12 mouse cellular contexts compared by ENCODE assay signal in the genomic region with DNA sequence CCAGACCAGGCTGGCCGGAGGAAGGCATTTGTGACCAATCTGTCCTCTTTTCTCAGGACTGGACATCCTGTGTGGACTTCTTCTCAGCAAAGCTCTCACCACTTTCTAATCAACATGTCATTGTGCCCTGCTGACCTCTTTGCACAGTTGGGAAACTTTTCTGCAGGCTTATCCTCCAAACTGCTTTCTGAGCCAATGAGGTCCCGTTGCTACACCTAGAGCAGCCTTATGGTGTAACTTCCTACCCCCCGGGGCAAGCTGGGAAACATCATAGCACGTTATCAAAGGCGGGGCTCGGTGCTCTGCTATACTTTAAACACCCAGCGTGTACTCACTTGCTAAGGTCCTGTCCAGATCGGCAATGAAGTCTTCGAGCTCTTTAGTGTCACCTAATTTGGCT. TPM values are rescaled to one million over a fixed set of nuclear protein-coding genes. Genes with fewer than 3 reads are reported as not detected.
DNase-seq lines count a peak whose midpoint lies in the region; ATAC-seq and TF ChIP-seq lines count a peak whose summit lies in the region.
"Had no signal": no experiment of that assay in that cellular context is flagged by ENCODE, and none has a peak within 500 bp of the region (broad histone marks: within the 10 kb centered on the region; RNA-seq: fewer than 3 reads in every experiment).

No protein-coding gene starts in this region.

- H3K9me3 ChIP-seq in heart, embryonic 10.5 days, result no peaks in the 10 kb centered on the region
- no peaks in the 10 kb centered on the region for H3K9me3 ChIP-seq in midbrain, embryonic 10.5 days (replicated peaks)
- H3K9me3 ChIP-seq in midbrain, embryonic 16.5 days (replicated peaks; ENCODE audit: control insufficient read depth, low read length, poor library complexity, severe bottlenecking), result no peaks in the 10 kb centered on the region
- no peaks in the 10 kb centered on the region for H3K9me3 ChIP-seq in embryonic facial prominence, embryonic 15.5 days (replicated peaks)
- no peaks in the 10 kb centered on the region for H3K9me3 ChIP-seq in liver, postnatal 0 days (ENCODE audit: low read length)

- H3K36me3 ChIP-seq in heart, embryonic 10.5 days, result no peaks in the 10 kb centered on the region
- H3K36me3 ChIP-seq in midbrain, embryonic 10.5 days, result no peaks in the 10 kb centered on the region
- H3K36me3 ChIP-seq in midbrain, embryonic 16.5 days (ENCODE audit: control insufficient read depth, insufficient read depth, low read length), result no peaks in the 10 kb centered on the region
- 0 out of 2 replicates have a peak, but pooled peaks cover 3% of the 10 kb centered on the region for H3K36me3 ChIP-seq in embryonic facial prominence, embryonic 15.5 days
- peaks cover 30% of the 10 kb centered on the region for H3K36me3 ChIP-seq in liver, postnatal 0 days (replicated peaks; ENCODE audit: insufficient read depth, low read length)

- H3K4me2 ChIP-seq in midbrain, embryonic 16.5 days (ENCODE audit: low read length), result no peak overlapping the region
- H3K4me2 ChIP-seq in embryonic facial prominence, embryonic 15.5 days (replicated peaks), result 0 out of 2 replicates have a peak overlapping the region, but pooled peaks have one; percentile 9
- H3K4me2 ChIP-seq in liver, postnatal 0 days (ENCODE audit: low read depth, low read length), result peak overlapping the region; percentile 44

- H3K27me3 ChIP-seq in heart, embryonic 10.5 days (ENCODE audit: insufficient read depth, poor library complexity, severe bottlenecking), result no peaks in the 10 kb centered on the region
- H3K27me3 ChIP-seq in midbrain, embryonic 10.5 days (ENCODE audit: low read depth, poor library complexity, severe bottlenecking), result peaks cover 26% of the 10 kb centered on the region
- H3K27me3 ChIP-seq in midbrain, embryonic 16.5 days (ENCODE audit: control insufficient read depth, insufficient read depth, low read depth, low read length), result no peaks in the 10 kb centered on the region
- H3K27me3 ChIP-seq in embryonic facial prominence, embryonic 15.5 days, result no peaks in the 10 kb centered on the region
- H3K27me3 ChIP-seq in liver, postnatal 0 days (ENCODE audit: insufficient read depth, low read length), result no peaks in the 10 kb centered on the region

- WGBS in heart, embryonic 10.5 days, result 18% methylated on average over 9 of the region's 9 CpGs
- WGBS in midbrain, embryonic 10.5 days, result 46% methylated on average over 9 of the region's 9 CpGs
- WGBS in midbrain, embryonic 16.5 days, result 44% methylated on average over 9 of the region's 9 CpGs
- 37% methylated on average over 9 of the region's 9 CpGs for WGBS in embryonic facial prominence, embryonic 15.5 days
- WGBS in liver, postnatal 0 days (ENCODE audit: insufficient replicate concordance), result 27% methylated on average over 9 of the region's 9 CpGs

- DNase-seq in heart, embryonic 10.5 days (ENCODE audit: low spot score), result no peak
- no peak for DNase-seq in heart, adult 8-10 months (ENCODE audit: low spot score)
- DNase-seq in midbrain, embryonic 10.5 days (ENCODE audit: low spot score), result no peak
- DNase-seq in liver, postnatal 0 days, result no peak
- DNase-seq in cerebellum, postnatal 10 days, result no peak
- no peak for DNase-seq in gastrocnemius, postnatal 10 days
- DNase-seq: lung, postnatal 10 days had no signal

- H3K4me1 ChIP-seq in heart, embryonic 10.5 days, result peaks cover 34% of the 10 kb centered on the region
- H3K4me1 ChIP-seq in midbrain, embryonic 10.5 days, result peaks cover 47% of the 10 kb centered on the region
- H3K4me1 ChIP-seq in midbrain, embryonic 16.5 days (ENCODE audit: control insufficient read depth, insufficient read depth, low read length), result peaks cover 9% of the 10 kb centered on the region
- peaks cover 18% of the 10 kb centered on the region for H3K4me1 ChIP-seq in embryonic facial prominence, embryonic 15.5 days
- H3K4me1 ChIP-seq in liver, postnatal 0 days (ENCODE audit: insufficient read depth), result peaks cover 26% of the 10 kb centered on the region

- TF ChIP-seq CTCF in liver, postnatal 0 days (IDR thresholded peaks at IDR 0.05; ENCODE audit: low read depth), result no peak

- no peak for ATAC-seq in midbrain, embryonic 16.5 days
- no peak for ATAC-seq in embryonic facial prominence, embryonic 15.5 days (ENCODE audit: insufficient number of reproducible peaks, low FRiP score, low TSS enrichment, low read depth)
- ATAC-seq in liver, postnatal 0 days, result peak; percentile 66

- TF ChIP-seq EP300 in liver, postnatal 0 days (IDR thresholded peaks at IDR 0.05; ENCODE audit: low read depth), result no peak

- H3K4me3 ChIP-seq in heart, embryonic 10.5 days, result peak overlapping the region; percentile 24; the same call in 1 of the 2 replicates
- H3K4me3 ChIP-seq in midbrain, embryonic 10.5 days, result no peak overlapping the region
- H3K4me3 ChIP-seq in midbrain, embryonic 16.5 days (ENCODE audit: low read depth, low read length), result no peak overlapping the region
- H3K4me3 ChIP-seq in embryonic facial prominence, embryonic 15.5 days (replicated peaks), result no peak overlapping the region
- H3K4me3 ChIP-seq in liver, postnatal 0 days (ENCODE audit: low read depth, low read length), result no peak overlapping the region

- peak overlapping the region; percentile 4; the same call in 1 of the 2 replicates for H3K27ac ChIP-seq in heart, embryonic 10.5 days
- peak overlapping the region; percentile 61 for H3K27ac ChIP-seq in midbrain, embryonic 10.5 days (replicated peaks)
- H3K27ac ChIP-seq in midbrain, embryonic 16.5 days (ENCODE audit: low read length), result no peak overlapping the region
- H3K27ac ChIP-seq in embryonic facial prominence, embryonic 15.5 days (replicated peaks), result no peak overlapping the region
- 0 out of 2 replicates have a peak overlapping the region, but pooled peaks have one; percentile 68 for H3K27ac ChIP-seq in liver, postnatal 0 days (ENCODE audit: low read depth)
- H3K27ac ChIP-seq: kidney, postnatal 0 days had no signal

- no peak overlapping the region for H3K9ac ChIP-seq in midbrain, embryonic 16.5 days (ENCODE audit: low read depth, low read length)
- H3K9ac ChIP-seq in embryonic facial prominence, embryonic 15.5 days, result no peak overlapping the region
- H3K9ac ChIP-seq in liver, postnatal 0 days (replicated peaks), result no peak overlapping the region

RNA-seq across cellular contexts. Expression of gene Rgcc, which starts 11.5 kb away (rescaled TPM):
- polyA plus RNA-seq in heart, embryonic 10.5 days (2016; fragmentation: Nextera tagmentation; extraction: Ambion mirVana), result 16.0 and 17.0 TPM in 2 replicates
- total RNA-seq in heart, adult 8-10 months (2022), result 10 to 100 TPM; 34.3 to 72.1 (median 56.2) TPM
- polyA plus RNA-seq in midbrain, embryonic 10.5 days (2016; fragmentation: Nextera tagmentation; extraction: Ambion mirVana), result 16.1 and 18.7 TPM in 2 replicates
- 26.3 and 36.4 TPM in 2 replicates for polyA plus RNA-seq in midbrain, embryonic 16.5 days (2015; fragmentation: Nextera tagmentation; extraction: Ambion mirVana)
- 56.0 and 63.9 TPM in 2 replicates for polyA plus RNA-seq in embryonic facial prominence, embryonic 15.5 days (2015; fragmentation: Nextera tagmentation; extraction: Ambion mirVana)
- 98.4 and 102 TPM in 2 replicates for polyA plus RNA-seq in liver, postnatal 0 days (2015; fragmentation: Nextera tagmentation; extraction: Ambion mirVana)
- 10 to 100 TPM; 23.7 to 27.0 TPM for total RNA-seq in gastrocnemius, postnatal 10 days (2021)

RNA-seq across cellular contexts. Expression of gene Zfp957, which starts 42.7 kb away (rescaled TPM):
- 0.06 TPM in 1 of 2 replicates, not detected in the other for polyA plus RNA-seq in heart, embryonic 10.5 days (2016; fragmentation: Nextera tagmentation; extraction: Ambion mirVana)
- not detected for total RNA-seq in heart, adult 8-10 months (2022)
- not detected in 2 replicates for polyA plus RNA-seq in midbrain, embryonic 10.5 days (2016; fragmentation: Nextera tagmentation; extraction: Ambion mirVana)
- not detected in 2 replicates for polyA plus RNA-seq in midbrain, embryonic 16.5 days (2015; fragmentation: Nextera tagmentation; extraction: Ambion mirVana)
- polyA plus RNA-seq in embryonic facial prominence, embryonic 15.5 days (2015; fragmentation: Nextera tagmentation; extraction: Ambion mirVana), result not detected in 2 replicates
- not detected in 2 replicates for polyA plus RNA-seq in liver, postnatal 0 days (2015; fragmentation: Nextera tagmentation; extraction: Ambion mirVana)
- total RNA-seq in gastrocnemius, postnatal 10 days (2021), result not detected
- total RNA-seq: left cerebral cortex, adult 18-20 months had no signal
- polyA plus RNA-seq: cortical plate, adult 2 months; kidney, postnatal 0 days had no signal

Comparison
In these comparisons a context has a peak if more than half of its experiments do, and no peak if none do; other contexts are left out.
1. H3K27ac ChIP-seq: peak in heart, embryonic 10.5 days (single experiment), midbrain, embryonic 10.5 days (single experiment) and liver, postnatal 0 days (single experiment); none in midbrain, embryonic 16.5 days (single experiment) and embryonic facial prominence, embryonic 15.5 days (single experiment).